Mouse (Mus musculus): ENCODE data around the gene Slc5a5.

DNA sequence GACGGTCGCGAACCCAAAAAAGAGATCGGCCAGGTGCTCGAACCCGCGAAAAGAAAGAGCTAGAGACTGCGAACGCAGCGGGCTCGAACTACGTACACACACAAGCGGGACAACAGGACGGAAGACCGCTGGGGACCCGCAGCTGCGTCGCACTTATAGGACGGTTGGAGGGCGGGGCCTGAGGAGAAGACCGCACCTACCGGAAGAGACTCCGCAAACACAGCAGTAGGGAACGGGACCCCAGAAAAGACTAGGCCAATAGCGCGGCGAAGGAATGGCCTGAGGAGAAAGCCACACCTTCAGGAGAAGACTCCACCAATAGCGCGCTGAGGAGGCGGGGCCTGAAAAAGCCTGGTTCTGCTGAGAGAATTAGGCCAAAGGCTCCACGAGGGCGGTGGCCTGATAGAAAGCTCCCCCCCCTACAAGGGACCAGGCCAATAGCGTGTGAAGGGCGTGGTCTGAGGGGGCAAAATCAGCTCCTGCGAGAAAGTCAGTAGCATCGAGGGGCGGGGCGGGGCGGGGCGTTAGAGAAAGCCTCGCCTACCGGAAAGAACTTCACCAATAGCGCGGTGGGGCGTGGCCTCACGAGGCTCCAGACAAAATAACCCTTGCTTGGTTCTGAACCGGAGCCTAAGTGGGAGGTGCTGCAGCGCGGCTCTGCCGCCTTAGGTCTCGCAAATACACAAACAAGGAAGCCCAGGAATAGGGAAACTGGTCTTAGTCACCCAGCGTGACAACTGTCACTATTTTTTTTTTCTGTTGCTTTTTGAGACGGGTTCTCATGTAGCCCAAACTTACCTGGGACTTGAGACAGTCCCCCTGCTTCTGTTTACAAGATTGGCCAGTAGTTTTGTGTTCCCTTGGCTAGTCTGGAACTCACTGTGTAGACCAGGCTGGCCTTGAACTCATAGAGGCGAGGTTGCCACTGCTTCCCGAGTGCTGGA lies 52.9 kb downstream of the Slc5a5 start, which contains the start of gene Arrdc2:
- TF ChIP-seq MYOD1 (IDR thresholded peaks at IDR 0.05; ENCODE audit: control insufficient read depth, insufficient read length, low read depth): no peak
- no peak for TF ChIP-seq CTCF (IDR thresholded peaks at IDR 0.05; ENCODE audit: control insufficient read depth, insufficient read depth, insufficient read length)
- no peak for TF ChIP-seq USF1 (IDR thresholded peaks at IDR 0.05; ENCODE audit: low read depth)
- no peak for TF ChIP-seq MYOG (IDR thresholded peaks at IDR 0.05; ENCODE audit: control insufficient read depth, extremely low read depth, insufficient read length)
- TF ChIP-seq CEBPB (IDR thresholded peaks at IDR 0.05; ENCODE audit: low read depth): no peak
- no peak for TF ChIP-seq FOSL1 (IDR thresholded peaks at IDR 0.05; ENCODE audit: insufficient read depth, low read length, poor library complexity, severe bottlenecking)
